Mouse (Mus musculus): Measurements from ENCODE around the gene Dcaf12.

GRCm38 (mm10) chr4:41293907-41294306, 20.8 kb downstream of the Dcaf12 start:
- TF ChIP-seq CTCF (IDR thresholded peaks at IDR 0.05; ENCODE audit: low read depth) (no peak), EP300 (IDR thresholded peaks at IDR 0.05; ENCODE audit: low read depth) (no peak)
